Mouse (Mus musculus) adrenal gland (tissue): ENCODE results near the gene Nyx.

Experiments used
- intact Hi-C: fragments of 180-260 bp; cut with DNase I; formaldehyde crosslinking; loops from one replicate; pipeline ENCODE4 v1.15.1; 2025

Nyx gene

DNA sequence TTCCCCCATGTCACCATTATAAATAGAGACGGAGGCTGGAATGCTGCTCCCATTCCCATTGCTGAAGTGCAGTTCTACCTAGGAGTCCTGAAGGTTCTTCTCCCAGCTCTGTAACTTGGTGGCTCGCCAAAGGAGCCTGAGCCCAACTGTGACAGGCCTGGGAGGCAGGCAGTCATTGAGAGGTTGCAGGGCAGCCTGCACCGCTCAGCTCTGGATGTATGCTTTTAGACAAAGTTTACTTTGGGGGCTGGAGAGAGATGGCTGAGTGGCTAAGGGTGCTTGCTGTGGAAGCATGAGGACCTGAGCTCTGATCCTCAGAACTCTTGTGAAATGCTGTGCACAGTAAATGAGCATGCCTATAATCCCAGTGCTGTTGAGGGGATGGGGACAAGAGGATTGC is 25.0 kb downstream of the Nyx start:
- intact Hi-C loops = no loop called here

DNA sequence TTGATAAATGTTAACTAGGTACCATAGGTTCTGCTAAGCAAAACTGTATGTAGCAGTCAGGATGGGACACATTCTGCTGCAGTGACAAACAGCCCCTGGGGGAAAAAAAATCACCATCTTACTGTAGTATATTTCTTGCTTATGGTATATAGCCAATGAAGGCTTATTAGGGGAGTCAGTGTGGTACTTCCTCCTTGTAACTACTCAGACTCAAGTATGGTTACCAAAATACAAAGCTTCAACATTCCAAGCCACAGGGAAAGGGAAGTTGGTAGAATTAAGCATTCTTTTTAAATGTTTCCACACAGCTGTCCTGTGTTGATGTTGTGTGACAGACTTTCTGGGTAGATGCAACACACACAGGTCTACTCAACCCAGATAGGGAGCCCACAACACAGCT is 27.0 kb downstream of the Nyx start:
- intact Hi-C loops = no loop called here

DNA sequence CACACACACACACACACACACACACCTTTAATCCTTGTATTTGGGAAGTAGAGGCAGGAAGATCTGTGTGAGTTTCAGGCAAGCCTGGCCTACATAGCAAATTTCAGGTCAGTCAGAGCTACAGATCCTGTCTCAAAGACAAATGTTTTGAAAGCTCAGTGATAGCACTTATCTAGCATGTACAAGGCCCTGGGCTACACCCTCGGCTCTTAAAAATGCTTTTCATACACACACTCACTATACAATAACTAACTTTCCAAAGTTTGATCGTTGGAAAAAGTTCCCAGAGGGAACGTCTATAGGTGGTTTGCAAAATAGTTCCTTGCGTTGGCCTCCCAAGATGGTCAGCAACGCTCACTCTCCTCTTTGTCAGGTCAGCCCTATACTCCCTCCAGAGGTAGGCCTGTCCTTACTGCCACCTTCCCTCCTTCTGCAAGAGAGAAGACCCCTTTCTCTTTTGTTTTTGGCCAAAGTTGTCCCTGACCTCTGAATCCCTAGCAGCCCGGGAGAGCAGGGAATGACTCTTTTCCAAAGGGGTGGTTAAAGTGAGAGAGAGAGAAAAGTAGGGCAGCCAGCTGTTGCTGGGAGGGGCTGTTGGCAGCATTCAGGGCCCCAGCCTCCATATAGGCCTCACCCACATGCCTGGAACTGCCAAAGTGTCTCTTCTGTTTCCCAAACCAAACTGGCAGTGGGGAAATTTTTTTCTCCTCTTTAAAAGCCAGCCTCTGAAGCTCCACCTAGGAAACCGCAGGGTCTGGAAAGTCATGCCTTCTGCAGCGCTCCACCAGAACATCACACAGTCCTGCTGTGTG is 29.2 kb downstream of the Nyx start:
- intact Hi-C loops = no loop called here

DNA sequence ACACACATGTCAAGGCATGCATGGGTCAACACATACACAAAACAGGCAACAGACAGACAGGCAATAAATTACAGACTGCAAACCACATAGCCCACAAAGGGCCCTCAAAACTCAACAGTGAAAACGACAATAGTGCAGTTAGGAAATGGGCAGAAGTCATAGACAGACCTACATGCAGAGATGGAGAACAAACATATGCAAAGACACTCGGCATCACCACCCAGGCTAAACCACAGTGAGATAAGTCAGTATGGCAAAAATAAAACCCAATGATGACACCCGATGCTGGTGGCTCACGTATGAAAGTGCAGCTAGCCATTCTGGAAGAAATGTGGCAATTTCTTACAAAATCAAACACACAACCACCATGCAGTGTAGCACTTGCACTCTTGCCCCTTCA is 34.4 kb downstream of the Nyx start:
- intact Hi-C loops = no loop called here

DNA sequence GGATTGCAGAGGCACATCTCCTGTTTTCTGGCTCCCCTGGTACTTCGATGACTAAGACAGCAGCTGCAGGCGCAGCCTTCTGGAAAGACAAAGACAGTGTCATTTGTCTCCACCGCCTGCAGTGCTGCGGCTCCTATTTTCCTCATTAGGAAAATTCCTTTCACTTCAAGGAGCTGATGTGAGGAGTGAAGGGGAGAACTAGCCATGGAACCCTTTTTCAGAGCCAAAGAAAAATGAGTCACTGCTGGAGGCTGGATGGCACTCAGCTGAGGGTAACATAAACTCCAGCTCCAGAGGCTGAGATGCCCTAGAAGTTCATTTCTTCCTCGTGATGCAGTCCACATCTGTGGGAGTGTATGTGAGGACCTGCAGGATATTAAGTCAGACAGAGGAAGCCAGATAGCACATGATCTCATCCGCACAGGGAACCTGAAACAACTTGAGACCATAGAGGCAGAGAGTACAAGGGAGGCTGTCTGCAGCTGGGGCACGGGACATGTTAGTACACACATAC is 37.0 kb downstream of the Nyx start:
- intact Hi-C loops = no loop called here

DNA sequence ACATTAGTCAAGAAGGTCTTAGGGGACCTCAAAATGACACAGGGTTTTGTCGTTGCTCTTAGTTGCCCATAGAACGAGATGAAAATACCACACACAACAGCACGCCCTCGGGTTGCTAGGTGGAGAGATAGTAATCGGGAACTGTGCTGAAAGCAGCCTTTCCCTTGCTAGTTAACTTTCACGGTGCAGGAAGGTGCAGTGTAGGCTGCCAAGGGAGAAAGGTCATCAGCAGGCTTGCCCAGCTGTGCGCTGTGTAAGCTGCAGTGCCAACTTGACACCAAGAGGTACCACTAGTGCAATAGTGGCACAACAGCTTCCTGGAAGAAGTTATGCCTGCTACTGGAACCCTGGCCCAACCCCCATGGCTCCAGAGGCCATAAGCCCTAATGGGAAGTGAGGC is 38.5 kb downstream of the Nyx start:
- intact Hi-C loops = no loop called here

DNA sequence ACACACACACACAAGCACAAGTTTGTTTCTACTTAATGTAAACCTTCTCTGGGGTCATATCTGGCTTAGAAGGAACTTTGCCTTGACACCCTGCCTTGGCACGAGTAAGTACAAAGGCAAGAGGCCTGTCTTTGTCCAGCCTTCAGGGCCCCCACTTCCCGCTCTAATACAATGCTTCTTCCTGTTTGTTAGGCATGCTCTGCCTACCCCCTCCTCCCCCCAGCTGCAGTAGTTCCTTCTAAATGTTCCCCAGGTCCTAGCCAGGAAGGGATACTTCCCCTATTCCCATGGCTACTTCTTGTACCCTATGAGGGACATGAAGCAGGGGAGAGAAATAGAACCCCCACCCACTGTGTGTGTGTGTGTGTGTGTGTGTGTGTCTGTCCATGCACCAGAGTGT is 40.5 kb downstream of the Nyx start:
- intact Hi-C loops = no loop called here

DNA sequence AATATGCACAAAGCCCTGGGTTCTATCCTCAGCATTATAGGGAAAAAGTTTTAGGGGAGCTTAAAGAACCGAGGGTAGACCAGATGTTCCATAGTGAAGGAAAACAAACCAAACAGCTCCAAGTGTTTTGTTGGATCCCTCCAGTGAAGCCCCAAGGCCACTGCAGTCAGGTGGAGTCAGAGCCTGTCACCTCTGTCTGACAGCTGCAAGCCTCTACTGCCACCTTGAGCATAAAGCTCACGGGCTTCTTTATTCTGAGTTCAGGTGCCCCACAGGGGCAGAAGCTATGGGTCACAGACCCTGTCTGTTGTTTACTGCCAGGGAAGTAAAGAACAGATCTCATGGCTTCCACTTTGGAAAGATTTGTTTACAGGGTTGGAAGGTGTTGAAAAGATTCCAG is 47.2 kb downstream of the Nyx start:
- intact Hi-C loops = no loop called here

DNA sequence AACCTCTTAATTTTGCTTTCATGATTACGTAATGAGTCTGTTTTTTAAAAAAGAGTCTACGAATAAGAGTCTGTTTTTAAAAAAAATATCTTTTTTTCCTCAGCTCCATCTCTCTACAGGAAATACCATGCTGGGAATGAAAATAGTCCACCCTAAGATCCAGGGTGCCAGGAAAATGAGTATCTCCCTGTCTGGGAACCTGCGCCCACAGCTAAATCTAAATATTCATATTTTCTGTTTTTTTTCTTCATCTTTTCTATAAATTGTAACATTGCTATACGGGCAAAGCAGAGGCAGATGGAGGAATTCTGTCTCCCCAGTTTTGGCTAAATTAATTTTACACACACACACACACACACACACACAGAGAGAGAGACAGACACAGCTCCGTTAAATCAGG is 48.0 kb downstream of the Nyx start:
- intact Hi-C loops = no loop called here

DNA sequence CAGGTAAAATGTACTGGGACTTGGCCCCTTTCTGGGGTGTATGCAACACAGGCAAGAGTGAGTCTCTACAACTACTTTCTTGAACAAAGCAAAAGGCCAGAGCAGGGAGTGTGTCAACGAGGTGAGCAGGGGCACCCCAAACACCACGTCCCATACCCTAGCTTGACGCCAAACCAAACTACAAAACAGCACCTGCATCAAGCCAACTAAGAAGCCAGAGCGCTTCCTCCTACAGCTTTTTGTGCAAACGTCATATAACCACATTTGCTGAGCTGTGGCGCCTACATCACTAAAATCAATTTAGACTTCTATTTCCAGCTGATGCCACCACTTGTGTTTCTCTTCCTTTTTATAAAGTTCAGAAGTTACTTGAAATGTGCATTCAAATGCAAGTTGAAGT is 50.5 kb downstream of the Nyx start:
- intact Hi-C loops = no loop called here

DNA sequence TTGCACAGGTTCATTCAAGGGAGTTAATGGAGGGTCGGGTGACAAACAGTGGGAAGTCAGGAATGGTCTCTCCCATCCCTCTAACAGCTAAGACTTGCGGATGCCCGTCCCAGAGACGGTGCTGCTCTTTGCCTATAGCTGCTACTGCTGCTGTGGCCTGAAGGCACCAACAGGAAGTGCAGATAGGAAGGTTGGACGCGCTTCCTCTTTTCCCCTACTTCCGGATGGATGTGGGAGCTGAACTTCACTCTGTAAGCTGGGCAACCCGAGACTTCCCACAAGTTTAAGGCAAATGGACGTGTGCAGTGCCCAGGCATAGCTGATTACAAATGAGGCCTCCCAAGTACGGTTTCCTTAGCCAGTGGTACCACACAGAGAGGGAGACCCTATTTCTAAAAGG is 52.1 kb downstream of the Nyx start:
- intact Hi-C loops = no loop called here

DNA sequence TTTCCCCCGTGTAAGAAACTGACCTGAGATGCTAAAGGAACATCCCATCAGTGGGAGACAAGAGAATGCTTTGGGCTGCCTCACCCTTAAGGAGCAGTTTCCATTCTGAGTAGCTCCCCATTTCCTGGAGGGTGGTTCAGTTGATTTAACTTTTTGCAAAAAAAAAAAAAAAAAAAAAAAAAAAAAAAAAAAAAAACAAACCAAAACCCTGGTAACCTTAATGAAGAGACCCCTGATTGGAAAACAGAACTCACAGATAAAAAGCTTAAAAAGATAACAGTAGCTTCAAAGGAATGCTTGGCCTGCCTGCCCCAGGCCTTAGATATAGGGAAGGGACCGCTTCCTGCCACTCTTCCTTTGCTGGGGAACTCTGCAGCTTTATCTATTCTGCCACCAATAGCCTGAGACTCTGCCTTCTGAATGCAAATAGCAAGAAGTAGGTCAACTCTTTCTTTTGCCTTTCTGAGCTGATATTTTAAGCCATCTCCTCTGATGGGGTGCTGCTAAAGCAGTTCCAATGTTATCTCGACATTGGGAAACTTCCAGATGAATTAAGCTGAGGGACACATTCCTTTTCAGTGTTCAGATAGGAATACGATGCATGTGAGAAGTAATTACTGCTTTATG is 53.0 kb downstream of the Nyx start:
- intact Hi-C loops = no loop called here

DNA sequence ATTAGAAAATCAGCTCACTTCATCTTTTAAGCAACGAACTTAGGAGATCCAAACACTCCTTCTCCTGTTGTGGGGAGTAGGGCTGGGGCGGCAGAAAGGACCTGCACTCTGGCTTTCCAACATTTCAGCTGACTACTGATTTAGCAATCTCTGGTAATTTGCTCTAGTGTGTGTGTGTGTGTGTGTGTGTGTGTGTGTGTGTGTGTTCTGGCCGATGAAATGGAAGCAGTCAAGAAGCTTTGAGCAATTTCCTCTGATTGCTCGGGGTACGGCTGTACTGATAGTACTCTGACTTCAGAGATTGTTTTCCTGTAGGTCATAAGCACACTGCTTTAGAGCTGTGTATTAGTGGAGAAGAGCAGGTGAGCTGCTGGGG is 53.5 kb downstream of the Nyx start:
- intact Hi-C loops = no loop called here

DNA sequence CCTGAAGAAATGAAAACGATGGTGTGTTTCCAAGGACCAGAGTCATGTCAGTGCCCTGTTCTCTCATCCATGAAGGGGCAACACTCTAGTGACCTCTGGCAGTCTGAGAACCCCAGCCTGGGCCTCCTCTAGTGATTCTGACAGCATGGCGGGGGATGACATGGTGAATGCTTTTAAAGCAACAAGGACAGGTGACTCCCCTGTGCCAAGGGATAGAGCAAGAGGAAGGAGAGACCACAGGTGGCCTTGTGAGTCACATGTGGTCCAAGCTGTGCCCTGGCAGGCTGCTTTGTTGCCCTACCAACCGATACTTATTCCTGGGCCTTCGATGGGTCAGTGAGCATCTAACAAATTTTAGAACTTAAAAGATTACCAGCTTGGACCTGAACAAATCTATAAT is 54.7 kb downstream of the Nyx start:
- intact Hi-C loops = no loop called here

DNA sequence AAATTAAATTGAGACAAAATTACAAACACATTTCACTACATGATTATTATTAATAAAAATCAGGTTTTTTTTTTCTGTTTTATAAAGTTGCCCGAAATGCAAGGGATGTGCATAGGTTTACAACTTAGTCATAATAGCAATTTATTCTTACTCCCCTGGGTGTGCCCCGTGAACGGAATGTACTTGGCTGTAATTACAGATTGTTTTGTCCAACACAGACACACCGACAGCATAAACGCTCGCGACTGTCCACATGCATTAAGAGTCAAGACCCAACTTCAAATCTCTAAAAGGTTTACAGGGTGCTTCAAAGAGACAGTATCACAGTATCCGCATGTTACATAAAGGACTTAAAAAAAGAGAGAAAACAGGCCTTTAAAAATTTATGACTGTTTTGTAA is 55.4 kb downstream of the Nyx start:
- intact Hi-C loops = no loop called here
